Mouse (Mus musculus) liver, postnatal 0 days (tissue): ENCODE measurements around the gene Sufu. TPM values are rescaled to one million over a fixed set of nuclear protein-coding genes. Genes with fewer than 3 reads are reported as not detected.

Experiments
- ATAC-seq: fragments of 200-750 bp; cut with Nextera tagmentation; 2 replicates; pipeline ENCODE4 v1.8.0; 2017; ENCODE audit warnings: mild to moderate bottlenecking, moderate library complexity
- DNase-seq: peaks from one replicate; pipeline ENCODE4 v3.0.0-alpha.2; 2016
- H3K27ac ChIP-seq: fragments of 300-500 bp; sonication (generic); 2 replicates; pipeline ENCODE4 v1.5.1; 2014; ENCODE audit warnings: antibody characterized with exemption, moderate library complexity, mild to moderate bottlenecking, low read depth
- H3K27me3 ChIP-seq: fragments of 300-500 bp; sonication (generic); 2 replicates; pipeline ENCODE4 v1.6.1; 2014; ENCODE audit warnings: low read length, control low read depth, mixed read lengths; ENCODE audit not compliant: insufficient read depth
- H3K36me3 ChIP-seq: fragments of 300-500 bp; sonication (generic); replicated peaks from 2 replicates; pipeline ENCODE4 v1.6.1; 2014; ENCODE audit warnings: mild to moderate bottlenecking, control low read depth, low read length, moderate library complexity, mixed read lengths; ENCODE audit not compliant: insufficient read depth
- H3K4me1 ChIP-seq: fragments of 300-500 bp; sonication (generic); 2 replicates; pipeline ENCODE4 v1.6.1; 2014; ENCODE audit warnings: antibody characterized with exemption, mild to moderate bottlenecking, control low read depth; ENCODE audit not compliant: insufficient read depth
- H3K4me2 ChIP-seq: fragments of 300-500 bp; sonication (generic); 2 replicates; pipeline ENCODE4 v1.6.1; 2014; ENCODE audit warnings: low read depth, mild to moderate bottlenecking, low read length, moderate library complexity, mixed read lengths
- H3K4me3 ChIP-seq: fragments of 300-500 bp; sonication (generic); 2 replicates; pipeline ENCODE4 v1.5.1; 2014; ENCODE audit warnings: low read depth, low read length
- H3K9ac ChIP-seq: fragments of 300-500 bp; sonication (generic); replicated peaks from 2 replicates; pipeline ENCODE4 v1.6.1; 2014; ENCODE audit warnings: mild to moderate bottlenecking, moderate library complexity
- H3K9me3 ChIP-seq: fragments of 300-500 bp; sonication (generic); 2 replicates; pipeline ENCODE4 v1.6.1; 2016; ENCODE audit warnings: mild to moderate bottlenecking, control low read depth, low read length, mixed read lengths
- CTCF ChIP-seq: sonication (generic); IDR thresholded peaks from 2 replicates; pipeline ENCODE4 v1.5.1; 2016; ENCODE audit warnings: antibody characterized with exemption, low read depth
- EP300 ChIP-seq: IDR thresholded peaks from 2 replicates; pipeline ENCODE4 v1.6.1; 2016; ENCODE audit warnings: antibody characterized with exemption, low read depth, mild to moderate bottlenecking
- WGBS: fragments of 180-500 bp; shearing (Covaris S2); extraction: QIAGEN DNeasy Blood & Tissue Kit; methylation state at CpG from one replicate; pipeline ENCODE4 v1.1.7; 2014; ENCODE audit not compliant: insufficient replicate concordance; 5-methylcytosine and 5-hydroxymethylcytosine counted together
- polyA plus RNA-seq: library from polyadenylated mRNA; unstranded; fragments of >200 nt; fragmentation: Nextera tagmentation; extraction: Ambion mirVana; gene quantifications from 2 replicates; pipeline ENCODE4 v1.2.1, GENCODE M21; 2015

The Sufu gene
- polyA plus RNA-seq, 1 experiment from 2014 or later = 3.8 TPM

- ATAC-seq (no peak), DNase-seq (no peak)
- no peak for TF ChIP-seq EP300
- no peak for TF ChIP-seq CTCF
- H3K9ac ChIP-seq = no peak overlapping the region
- H3K27me3 ChIP-seq = no peaks in the 10 kb centered on the region
- 70% methylated on average over 4 of the region's 4 CpGs for WGBS
- H3K27ac ChIP-seq = no peak overlapping the region
- H3K9me3 ChIP-seq = no peaks in the 10 kb centered on the region
- no peaks in the 10 kb centered on the region for H3K4me1 ChIP-seq
- H3K4me2 ChIP-seq = no peak overlapping the region
- no peak overlapping the region for H3K4me3 ChIP-seq
- no peaks in the 10 kb centered on the region for H3K36me3 ChIP-seq
Measured at GRCm38 (mm10) chr19:46418051-46418450, 21.4 kb downstream of the Sufu start.

DNA sequence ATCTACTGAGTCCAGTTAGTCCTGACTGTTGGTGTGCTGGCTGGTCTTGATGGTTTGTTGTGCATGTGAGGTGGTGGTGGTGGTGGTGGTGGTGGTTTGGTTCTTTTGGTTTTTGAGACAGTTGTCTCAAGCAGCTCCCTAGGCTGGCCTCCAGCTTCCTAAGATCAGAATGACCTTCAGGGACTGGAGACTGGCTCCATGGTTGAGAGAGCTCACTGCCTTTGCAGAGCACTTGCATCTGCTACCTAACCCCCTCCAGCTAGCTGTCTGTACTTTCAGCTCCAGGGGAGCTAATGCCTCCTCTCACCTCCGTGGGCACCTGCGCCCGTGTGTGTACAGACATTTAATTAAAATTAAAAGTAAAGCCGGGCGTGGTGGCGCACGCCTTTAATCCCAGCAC, 23.7 kb downstream of the Sufu start:
- TF ChIP-seq CTCF = no peak
- no peak for TF ChIP-seq EP300
- Histone ChIP-seq H3K9ac (no peak overlapping the region), H3K4me2 (no peak overlapping the region), H3K4me1 (0 out of 2 replicates have a peak, but pooled peaks cover under 1% of the 10 kb centered on the region), H3K9me3 (no peaks in the 10 kb centered on the region), H3K36me3 (no peaks in the 10 kb centered on the region; the same call in 1 of the 2 replicates), H3K27ac (no peak overlapping the region), H3K27me3 (no peaks in the 10 kb centered on the region), H3K4me3 (no peak overlapping the region)
- 91% methylated on average over 7 of the region's 7 CpGs for WGBS
- DNase-seq = no peak
- ATAC-seq = no peak

GRCm38 (mm10) chr19:46422384-46423338, 26.0 kb downstream of the Sufu start:
- no peak overlapping the region for H3K4me3 ChIP-seq
- 70% methylated on average over 11 of the region's 11 CpGs for WGBS
- H3K27me3 ChIP-seq = no peaks in the 10 kb centered on the region
- H3K36me3 ChIP-seq = no peaks in the 10 kb centered on the region; the same call in 1 of the 2 replicates
- H3K27ac ChIP-seq = no peak overlapping the region
- 0 out of 2 replicates have a peak, but pooled peaks cover 2% of the 10 kb centered on the region for H3K4me1 ChIP-seq
- no peaks in the 10 kb centered on the region for H3K9me3 ChIP-seq
- no peak overlapping the region for H3K4me2 ChIP-seq
- DNase-seq = no peak
- TF ChIP-seq EP300 = no peak
- no peak for TF ChIP-seq CTCF
- ATAC-seq = no peak
- H3K9ac ChIP-seq = no peak overlapping the region

DNA sequence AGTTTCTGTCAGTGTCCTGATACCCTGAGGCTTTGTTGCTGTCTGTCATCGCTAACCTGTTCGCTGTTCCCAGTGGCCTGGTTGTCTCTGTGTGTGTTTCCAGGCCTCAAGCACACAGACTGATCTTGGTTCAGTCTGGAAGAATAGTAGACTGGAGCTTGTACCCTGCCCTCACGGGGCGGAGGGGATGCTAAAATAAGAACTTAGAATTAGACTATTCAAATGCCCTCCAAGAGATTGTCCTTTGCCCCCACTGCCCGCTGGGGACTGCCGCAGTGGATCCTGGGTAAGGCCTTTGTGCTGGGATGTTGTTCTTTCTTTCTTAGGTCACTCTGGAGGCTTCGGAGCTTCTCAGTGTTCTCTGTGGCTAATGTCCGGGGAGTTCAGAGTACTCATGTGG, 28.6 kb downstream of the Sufu start:
- Histone ChIP-seq H3K27ac (no peak overlapping the region), H3K9me3 (no peaks in the 10 kb centered on the region), H3K4me2 (no peak overlapping the region), H3K4me3 (no peak overlapping the region), H3K27me3 (no peaks in the 10 kb centered on the region), H3K36me3 (no peaks in the 10 kb centered on the region; the same call in 1 of the 2 replicates), H3K9ac (no peak overlapping the region), H3K4me1 (0 out of 2 replicates have a peak, but pooled peaks cover 2% of the 10 kb centered on the region)
- TF ChIP-seq CTCF = no peak
- TF ChIP-seq EP300 = no peak
- DNase-seq (no peak), ATAC-seq (no peak)
- 79% methylated on average over 8 of the region's 8 CpGs for WGBS

GRCm38 (mm10) chr19:46426488-46426887, 29.8 kb downstream of the Sufu start:
- H3K4me3 ChIP-seq = no peak overlapping the region
- 0 out of 2 replicates have a peak, but pooled peaks cover 2% of the 10 kb centered on the region for H3K4me1 ChIP-seq
- DNase-seq = no peak
- H3K9me3 ChIP-seq = no peaks in the 10 kb centered on the region
- H3K4me2 ChIP-seq = no peak overlapping the region
- no peak overlapping the region for H3K27ac ChIP-seq
- WGBS = 84% methylated on average over 12 of the region's 12 CpGs
- no peaks in the 10 kb centered on the region for H3K27me3 ChIP-seq
- no peak overlapping the region for H3K9ac ChIP-seq
- TF ChIP-seq CTCF (no peak), EP300 (no peak)
- no peak for ATAC-seq
- no peaks in the 10 kb centered on the region; the same call in 1 of the 2 replicates for H3K36me3 ChIP-seq

GRCm38 (mm10) chr19:46429250-46429649, 32.6 kb downstream of the Sufu start:
- H3K4me1 ChIP-seq = 0 out of 2 replicates have a peak, but pooled peaks cover 2% of the 10 kb centered on the region
- H3K9ac ChIP-seq = no peak overlapping the region
- H3K27me3 ChIP-seq = no peaks in the 10 kb centered on the region
- DNase-seq = no peak
- no peaks in the 10 kb centered on the region for H3K9me3 ChIP-seq
- H3K4me2 ChIP-seq = no peak overlapping the region
- no peaks in the 10 kb centered on the region; the same call in 1 of the 2 replicates for H3K36me3 ChIP-seq
- TF ChIP-seq EP300 = no peak
- TF ChIP-seq CTCF = no peak
- no peak for ATAC-seq
- no peak overlapping the region for H3K27ac ChIP-seq
- H3K4me3 ChIP-seq = no peak overlapping the region
